Mouse (Mus musculus): ENCODE results near the gene Mllt11.

The Mllt11 gene

GRCm38 (mm10) chr3:95231298-95232221 lies at the start of gene Mllt11:
Gene Mllt11, minus strand, starts transcription at chr3:95232171.
- CTCF ChIA-PET, result interaction anchor here (0.8 to 1.1 kb wide), 2 partner anchors 14 to 21 kb away, joined by 3 to 4 read pairs; partner anchors contain the start of gene Gabpb2

GRCm38 (mm10) chr3:95281216-95282126 lies 49.5 kb upstream of the Mllt11 start, which contains the start of the genes Mindy1 and Prune1:
Gene Mindy1, plus strand, starts transcription at chr3:95281345.
Gene Prune1, minus strand, starts transcription at chr3:95282076.
- CTCF ChIA-PET, result no interaction called here

GRCm38 (mm10) chr3:95280747-95281146 lies 48.8 kb upstream of the Mllt11 start:
- CTCF ChIA-PET, result no interaction called here

- CTCF ChIA-PET, result no interaction called here
These were observed 45.2 kb upstream of the Mllt11 start for GRCm38 (mm10) chr3:95277149-95277551.

DNA sequence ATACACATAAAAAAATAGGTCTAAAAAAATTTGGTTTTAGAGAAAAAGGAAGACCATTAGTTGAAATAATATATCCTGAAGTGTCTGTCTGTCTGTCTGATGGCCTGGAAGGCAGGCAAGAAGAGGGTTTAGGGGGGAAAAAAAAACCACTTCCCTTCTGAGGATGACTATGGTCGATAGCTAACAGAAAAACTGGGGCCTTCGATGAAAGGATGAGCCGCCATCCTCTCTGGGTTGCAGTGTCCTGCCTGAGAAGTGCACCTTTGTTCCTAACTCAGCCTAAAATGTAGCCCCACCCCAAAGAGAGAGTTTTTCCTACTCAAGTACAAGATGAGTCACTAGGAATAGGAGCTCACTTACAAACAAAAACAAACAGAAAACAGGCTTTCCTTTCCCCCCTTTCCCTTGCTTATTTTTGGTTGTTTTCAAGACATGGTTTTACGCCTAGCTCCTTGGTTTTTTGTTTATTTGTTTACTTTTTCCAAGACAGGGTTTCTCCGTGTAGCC lies 44.5 kb upstream of the Mllt11 start:
- CTCF ChIA-PET, result no interaction called here

- CTCF ChIA-PET, result interaction anchor here (0.7 kb wide), 1 partner anchor 115 kb away, joined by 3 read pairs; no protein-coding TSS in a partner anchor
These were observed 43.2 kb upstream of the Mllt11 start for GRCm38 (mm10) chr3:95275161-95275560.

GRCm38 (mm10) chr3:95274453-95274852 lies 42.5 kb upstream of the Mllt11 start:
- CTCF ChIA-PET, result no interaction called here

GRCm38 (mm10) chr3:95273471-95273870 lies 41.5 kb upstream of the Mllt11 start:
- CTCF ChIA-PET, result no interaction called here

GRCm38 (mm10) chr3:95270766-95271364 lies 38.9 kb upstream of the Mllt11 start:
- CTCF ChIA-PET, result no interaction called here

DNA sequence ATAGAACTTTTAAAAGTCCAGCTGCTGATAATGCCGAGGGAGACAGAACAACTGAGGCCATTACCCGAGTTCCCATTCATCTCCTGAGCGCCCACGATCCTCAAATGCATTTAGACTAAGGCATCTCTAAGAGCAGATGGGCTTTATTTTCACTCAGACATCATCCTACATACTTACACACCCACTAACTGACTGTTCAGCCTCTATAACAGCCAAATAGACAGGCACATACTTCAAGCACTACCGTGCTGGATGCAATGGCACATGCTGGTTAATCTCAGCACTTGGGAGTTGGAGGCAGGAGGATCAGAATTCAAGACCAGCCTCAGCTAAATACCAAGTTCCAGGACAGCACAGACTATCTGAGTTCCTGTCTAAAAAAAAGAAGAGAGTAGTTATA lies 37.8 kb upstream of the Mllt11 start:
- CTCF ChIA-PET, result no interaction called here

DNA sequence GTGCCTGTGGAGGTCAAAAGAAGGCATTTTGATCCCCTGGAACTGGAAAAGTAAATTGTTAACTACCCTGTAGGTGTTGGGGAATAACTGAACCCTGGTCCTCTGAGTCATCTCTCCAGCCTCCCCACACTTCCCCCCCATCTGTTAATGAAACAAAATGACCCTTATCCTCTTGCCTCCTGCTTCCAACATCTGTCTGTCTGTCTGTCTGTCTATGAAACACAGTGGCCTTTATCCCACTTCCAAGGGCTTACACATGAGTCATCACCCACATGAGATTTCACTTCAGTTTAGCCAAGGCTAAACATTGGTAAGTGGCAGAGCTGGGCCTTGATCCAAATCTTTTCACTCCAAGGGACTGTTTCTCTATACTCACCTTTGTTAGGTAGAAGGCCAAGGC lies 35.9 kb upstream of the Mllt11 start:
- CTCF ChIA-PET, result no interaction called here

DNA sequence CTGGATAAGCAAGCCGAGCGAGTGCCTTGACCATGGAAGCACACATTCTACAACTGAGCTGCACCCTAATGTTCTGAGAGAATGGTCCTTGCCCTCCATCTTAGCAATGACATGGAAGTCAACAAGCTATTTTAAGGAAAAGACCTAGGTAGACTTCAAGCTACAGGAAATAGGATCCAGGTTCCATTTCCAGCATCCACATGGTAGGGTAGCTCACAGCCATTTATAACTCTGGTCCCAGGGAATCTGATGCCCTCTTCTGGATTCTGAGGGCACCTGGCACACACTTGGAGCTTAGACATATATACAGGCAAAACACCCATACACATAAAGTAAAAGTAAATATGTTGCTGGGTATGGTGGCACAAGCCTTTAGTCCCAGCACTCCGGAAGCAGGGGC lies 34.1 kb upstream of the Mllt11 start:
- CTCF ChIA-PET, result no interaction called here

DNA sequence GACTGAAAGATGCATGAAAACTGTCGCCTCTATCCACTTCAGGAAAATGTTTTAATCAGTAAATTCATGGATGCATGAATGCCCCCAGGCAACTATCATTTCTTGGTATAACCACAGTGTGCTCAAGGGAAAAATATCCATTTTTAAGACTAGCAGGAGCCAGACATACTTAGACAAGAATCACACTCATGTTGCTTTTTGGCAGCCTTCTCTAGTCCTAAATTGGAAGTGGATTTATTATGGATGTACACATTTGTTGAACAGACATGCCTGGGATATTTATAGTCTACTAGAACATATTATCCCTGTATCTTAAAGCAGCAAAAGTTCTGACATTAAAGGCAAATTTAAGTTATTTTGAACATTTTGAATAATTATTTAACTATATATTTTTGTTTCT lies 32.8 kb upstream of the Mllt11 start:
- CTCF ChIA-PET, result no interaction called here

GRCm38 (mm10) chr3:95263089-95263739 lies 31.2 kb upstream of the Mllt11 start:
- CTCF ChIA-PET, result interaction anchor here (0.5 to 0.9 kb wide), 3 partner anchors 49 to 714 kb away, joined by 3 to 5 read pairs (median 3); no protein-coding TSS in a partner anchor

- CTCF ChIA-PET, result interaction anchor here (0.5 kb wide), 1 partner anchor 49 kb away, joined by 10 read pairs; no protein-coding TSS in a partner anchor
These were observed 30.0 kb upstream of the Mllt11 start for GRCm38 (mm10) chr3:95261975-95262374.

- CTCF ChIA-PET, result no interaction called here
These were observed 25.0 kb upstream of the Mllt11 start for GRCm38 (mm10) chr3:95256931-95257330.

DNA sequence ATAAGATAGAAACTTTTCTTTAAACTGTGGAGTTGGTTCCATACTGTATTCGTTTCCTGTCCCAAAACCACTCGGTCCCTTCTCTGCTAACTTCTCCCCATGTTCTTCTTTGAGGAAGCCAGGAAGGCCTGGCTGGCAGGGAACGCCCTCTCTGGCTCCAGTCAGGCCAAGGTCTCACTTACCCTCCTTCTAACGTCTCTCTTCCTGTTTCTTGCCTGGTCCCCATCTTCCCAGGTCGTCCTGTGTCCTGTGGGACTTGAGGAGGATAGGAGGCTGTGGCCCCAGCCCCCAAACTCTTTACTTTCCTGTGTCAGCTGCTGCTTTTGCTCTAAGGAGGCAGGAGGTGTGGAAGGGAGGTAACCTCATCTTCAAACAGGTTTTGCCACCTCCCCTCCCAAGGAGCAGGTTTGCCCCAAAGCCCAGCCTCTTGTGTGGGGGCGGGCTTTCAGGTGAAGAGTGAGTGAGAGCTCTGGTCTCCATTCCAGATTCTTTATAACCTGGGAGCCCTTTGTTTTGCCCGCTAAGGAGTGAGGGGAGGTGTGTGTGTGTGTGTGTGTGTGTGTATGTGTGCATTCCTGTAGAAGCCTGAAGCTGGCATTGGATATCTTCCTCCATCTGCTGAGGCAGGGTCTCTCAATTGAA lies 18.9 kb upstream of the Mllt11 start, which contains the start of gene Bnipl:
Gene Bnipl, minus strand, starts transcription at position 411 of the 642 bp plus-strand sequence.
- CTCF ChIA-PET, result interaction anchor here (1.3 kb wide), 1 partner anchor 15 kb away, joined by 3 read pairs; no protein-coding TSS in a partner anchor

DNA sequence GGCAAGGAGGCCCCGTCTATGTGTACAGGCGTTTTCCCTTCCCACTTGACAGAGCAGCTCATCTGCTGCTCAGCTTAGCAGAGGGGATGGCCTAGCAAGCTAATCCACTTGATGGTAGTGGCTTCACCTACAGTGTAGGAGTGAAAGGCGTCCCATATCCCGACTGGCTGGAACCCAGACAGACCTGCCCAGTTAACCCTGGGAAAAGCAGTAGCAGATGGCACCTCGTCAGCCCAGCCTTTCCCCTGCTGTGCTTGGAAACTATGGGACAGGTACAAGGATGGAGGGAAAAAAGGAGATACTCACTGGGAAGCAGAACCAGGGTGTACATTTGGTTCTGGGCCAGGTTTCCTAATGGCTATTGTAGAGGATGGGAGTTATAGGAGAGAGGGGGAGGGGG lies 18.4 kb upstream of the Mllt11 start:
- CTCF ChIA-PET, result no interaction called here

DNA sequence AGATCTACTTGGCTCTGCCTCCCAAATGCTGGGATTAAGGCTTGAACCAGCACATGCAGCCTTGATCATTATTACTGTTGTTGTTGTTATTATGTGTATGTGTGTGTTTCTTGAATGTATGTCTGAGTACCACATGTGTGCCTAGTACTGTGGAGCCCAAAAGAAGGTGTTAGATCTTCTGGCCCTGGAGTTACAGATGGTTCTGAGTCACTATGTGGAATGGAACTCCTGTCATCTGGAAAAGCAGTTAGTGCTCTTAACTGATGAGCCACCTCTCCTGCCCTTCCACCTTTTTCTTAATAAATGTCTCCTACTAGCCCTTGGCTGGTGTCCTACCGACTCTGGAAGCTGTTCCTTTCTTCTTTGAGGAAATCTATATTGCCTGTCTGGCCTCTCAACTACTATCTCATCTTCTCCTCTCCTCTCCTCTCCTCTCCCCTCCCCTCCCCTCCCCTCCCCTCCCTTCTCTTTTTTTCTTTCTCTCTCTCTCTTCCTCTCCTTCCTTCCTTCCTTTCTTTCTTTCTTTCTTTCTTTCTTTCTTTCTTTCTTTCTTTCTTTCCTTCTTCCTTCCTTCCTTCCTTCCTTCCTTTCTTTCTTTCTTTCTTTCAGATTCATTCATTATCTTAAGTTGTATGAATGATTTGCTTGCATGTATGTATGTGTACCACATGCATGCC lies 15.8 kb upstream of the Mllt11 start:
- CTCF ChIA-PET, result no interaction called here

Measured in spleen, embryonic (tissue).